Mouse (Mus musculus) G1E (cell line): ENCODE measurements around the gene Mthfr. TPM values are rescaled to one million over a fixed set of nuclear protein-coding genes. Genes with fewer than 3 reads are reported as not detected.

Experiments
- ATAC-seq: 2 replicates; pipeline ENCODE4 v1.8.0; 2016; ENCODE audit warnings: mild to moderate bottlenecking; ENCODE audit not compliant: insufficient number of reproducible peaks, poor library complexity, low FRiP score, severe bottlenecking; ENCODE audit errors: extremely low read depth
- DNase-seq: peaks from one replicate; pipeline ENCODE4 v3.0.0; 2012; ENCODE audit warnings: low spot score
- H3K27me3 ChIP-seq: 2 replicates; pipeline ENCODE4 v1.6.1; 2012; ENCODE audit warnings: mild to moderate bottlenecking, low read length, inconsistent platforms; ENCODE audit not compliant: insufficient read depth
- H3K36me3 ChIP-seq: replicated peaks from 2 replicates; pipeline ENCODE3; 2012; ENCODE audit warnings: mild to moderate bottlenecking, inconsistent platforms
- H3K4me1 ChIP-seq: 2 replicates; pipeline ENCODE4 v1.6.1; 2012; ENCODE audit warnings: low read depth, low read length, inconsistent platforms, mixed read lengths; ENCODE audit not compliant: insufficient read depth
- H3K4me3 ChIP-seq: 2 replicates; pipeline ENCODE4 v1.5.1; 2012; ENCODE audit warnings: low read depth, mild to moderate bottlenecking, inconsistent platforms, low read length, moderate library complexity, mixed read lengths
- H3K9me3 ChIP-seq: replicated peaks from 2 replicates; pipeline ENCODE4 v1.6.1; 2012; ENCODE audit warnings: inconsistent platforms
- CTCF ChIP-seq: IDR thresholded peaks from 2 replicates; pipeline ENCODE4 v1.5.1; 2012; ENCODE audit warnings: low read depth, low read length, inconsistent platforms, mixed read lengths
- GATA1 ChIP-seq: IDR thresholded peaks from 2 replicates; pipeline ENCODE4 v1.6.1; 2012; ENCODE audit warnings: borderline replicate concordance, low read length, inconsistent platforms, mixed read lengths
- GATA2 ChIP-seq: IDR thresholded peaks from 2 replicates; pipeline ENCODE4 v1.6.1; 2012; ENCODE audit warnings: low read depth, low read length, inconsistent platforms, borderline replicate concordance
- POLR2AphosphoS5 ChIP-seq: IDR thresholded peaks from 2 replicates; pipeline ENCODE4 v1.6.1; 2012; ENCODE audit warnings: low read depth, low read length, inconsistent platforms; ENCODE audit not compliant: insufficient replicate concordance
- TAL1 ChIP-seq: conservative IDR thresholded peaks from 2 replicates; pipeline ENCODE4 v1.6.1; 2012; ENCODE audit warnings: low read depth, low read length, inconsistent platforms, mixed read lengths
- polyA plus RNA-seq: library from polyadenylated mRNA; stranded (reverse); fragments of >175 nt; gene quantifications from 2 replicates; pipeline ENCODE4 v1.2.3, GENCODE M21; 2012
- total RNA-seq, 2 experiments: library from RNA; stranded (forward) in 1 of 2; stranded (reverse) in 1 of 2; fragments of 200-1000 nt in 1 of 2; fragments of >200 nt in 1 of 2; fragmentation: Nextera tagmentation in 1 of 2; gene quantifications; 2 replicates each; pipeline ENCODE4 v1.2.3; 2014 to 2017

Gene Mthfr
- total and polyA plus RNA-seq, 3 experiments: 7.3 to 12.5 (median 9.2) TPM

- ATAC-seq: no peak
- H3K9me3 ChIP-seq: no peaks in the 10 kb centered on the region
- peaks cover 2% of the 10 kb centered on the region; the same call in 1 of the 2 replicates for H3K4me1 ChIP-seq
- no peak overlapping the region for H3K4me3 ChIP-seq
- peak; percentile 9; the same call in 1 of the 2 replicates for TF ChIP-seq CTCF
- TF ChIP-seq POLR2AphosphoS5: no peak
- H3K36me3 ChIP-seq: peaks cover 97% of the 10 kb centered on the region
- DNase-seq: no peak
- no peaks in the 10 kb centered on the region for H3K27me3 ChIP-seq
These were observed 23.5 kb upstream of the Mthfr start for GRCm38 (mm10) chr4:148015418-148015817.

- Histone ChIP-seq H3K4me3 (no peak overlapping the region), H3K36me3 (peaks cover 97% of the 10 kb centered on the region), H3K27me3 (no peaks in the 10 kb centered on the region), H3K9me3 (no peaks in the 10 kb centered on the region), H3K4me1 (peaks cover 2% of the 10 kb centered on the region; the same call in 1 of the 2 replicates)
- TF ChIP-seq TAL1: no peak
- no peak for TF ChIP-seq CTCF
- TF ChIP-seq GATA2: no peak
- TF ChIP-seq POLR2AphosphoS5: no peak
- no peak for TF ChIP-seq GATA1
- no peak for ATAC-seq
- DNase-seq: no peak
These were observed 21.9 kb upstream of the Mthfr start for GRCm38 (mm10) chr4:148016981-148017380.

- Histone ChIP-seq H3K27me3 (no peaks in the 10 kb centered on the region), H3K4me3 (no peak overlapping the region), H3K9me3 (no peaks in the 10 kb centered on the region), H3K4me1 (peaks cover 2% of the 10 kb centered on the region; the same call in 1 of the 2 replicates), H3K36me3 (peaks cover 97% of the 10 kb centered on the region)
- DNase-seq (no peak), ATAC-seq (no peak)
- no peak for TF ChIP-seq GATA2
- TF ChIP-seq TAL1: no peak
- TF ChIP-seq POLR2AphosphoS5: no peak
- no peak for TF ChIP-seq CTCF
- no peak for TF ChIP-seq GATA1
These were observed 20.5 kb upstream of the Mthfr start for GRCm38 (mm10) chr4:148018410-148018809.

- H3K36me3 ChIP-seq: peaks cover 92% of the 10 kb centered on the region
- ATAC-seq (no peak), DNase-seq (no peak)
- no peak overlapping the region for H3K4me3 ChIP-seq
- H3K4me1 ChIP-seq: peaks cover under 1% of the 10 kb centered on the region; the same call in 1 of the 2 replicates
- no peaks in the 10 kb centered on the region for H3K27me3 ChIP-seq
- H3K9me3 ChIP-seq: no peaks in the 10 kb centered on the region
- TF ChIP-seq GATA2: no peak
- TF ChIP-seq POLR2AphosphoS5: no peak
- no peak for TF ChIP-seq CTCF
- TF ChIP-seq GATA1: no peak
- no peak for TF ChIP-seq TAL1
These were observed 14.9 kb upstream of the Mthfr start for GRCm38 (mm10) chr4:148024003-148024402.

- Histone ChIP-seq H3K27me3 (no peaks in the 10 kb centered on the region), H3K4me1 (peaks cover 3% of the 10 kb centered on the region; the same call in 1 of the 2 replicates), H3K9me3 (no peaks in the 10 kb centered on the region), H3K36me3 (peaks cover 73% of the 10 kb centered on the region), H3K4me3 (no peak overlapping the region)
- ATAC-seq (no peak), DNase-seq (no peak)
- no peak for TF ChIP-seq GATA2
- no peak for TF ChIP-seq TAL1
- TF ChIP-seq POLR2AphosphoS5: no peak
- no peak for TF ChIP-seq GATA1
- TF ChIP-seq CTCF: no peak
These were observed 9.6 kb upstream of the Mthfr start for GRCm38 (mm10) chr4:148029297-148029696.

GRCm38 (mm10) chr4:148030506-148030905, 8.4 kb upstream of the Mthfr start:
- H3K4me3 ChIP-seq: no peak overlapping the region
- peaks cover 72% of the 10 kb centered on the region for H3K36me3 ChIP-seq
- H3K9me3 ChIP-seq: no peaks in the 10 kb centered on the region
- no peak for ATAC-seq
- no peak for DNase-seq
- TF ChIP-seq GATA1: no peak
- TF ChIP-seq CTCF: no peak
- no peak for TF ChIP-seq GATA2
- no peak for TF ChIP-seq POLR2AphosphoS5
- no peak for TF ChIP-seq TAL1
- H3K4me1 ChIP-seq: peaks cover 3% of the 10 kb centered on the region; the same call in 1 of the 2 replicates
- H3K27me3 ChIP-seq: no peaks in the 10 kb centered on the region
